Mouse (Mus musculus): ENCODE results near the gene Ifnl2.

GRCm38 (mm10) chr7:28546649-28547048 is 36.4 kb upstream of the Ifnl2 start:
- TF ChIP-seq MAFK (IDR thresholded peaks at IDR 0.05; ENCODE audit: insufficient read depth, low read depth, low read length), result no peak
- TF ChIP-seq ZC3H11A (IDR thresholded peaks at IDR 0.05; ENCODE audit: borderline replicate concordance, low read depth, low read length), result no peak
- no peak for TF ChIP-seq ZNF384 (IDR thresholded peaks at IDR 0.05; ENCODE audit: low read depth, low read length)
- TF ChIP-seq CHD2 (IDR thresholded peaks at IDR 0.05; ENCODE audit: low read depth, low read length), result no peak
- no peak for TF ChIP-seq HCFC1 (IDR thresholded peaks at IDR 0.05; ENCODE audit: borderline replicate concordance, insufficient read depth, low read length)

Measured in ES-E14 (cell line).